Mouse (Mus musculus) limb, embryonic 11.5 days (tissue): ENCODE results near the gene Lrmp. TPM values are rescaled to one million over a fixed set of nuclear protein-coding genes. Genes with fewer than 3 reads are reported as not detected.

Source experiments
- ATAC-seq: fragments of 200-750 bp; cut with Nextera tagmentation; 2 replicates; pipeline ENCODE4 v1.8.0; 2017; ENCODE audit warnings: low read depth; ENCODE audit not compliant: insufficient number of reproducible peaks, low FRiP score, low TSS enrichment
- DNase-seq: peaks from one replicate; pipeline ENCODE4 v3.0.0-alpha.2; 2015; ENCODE audit warnings: low spot score
- H3K27ac ChIP-seq: fragments of 300-500 bp; sonication (generic); replicated peaks from 2 replicates; pipeline ENCODE4 v1.5.1; 2014; ENCODE audit warnings: low read depth, mild to moderate bottlenecking, low read length
- H3K27me3 ChIP-seq: fragments of 300-500 bp; sonication (generic); 2 replicates; pipeline ENCODE4 v1.6.1; 2014; ENCODE audit warnings: mild to moderate bottlenecking, low read length, mixed read lengths; ENCODE audit not compliant: control insufficient read depth, insufficient read depth
- H3K36me3 ChIP-seq: fragments of 300-500 bp; sonication (generic); 2 replicates; pipeline ENCODE4 v1.6.1; 2014; ENCODE audit warnings: mild to moderate bottlenecking, low read length, moderate library complexity, mixed read lengths; ENCODE audit not compliant: control insufficient read depth, insufficient read depth
- H3K4me1 ChIP-seq: fragments of 300-500 bp; sonication (generic); 2 replicates; pipeline ENCODE4 v1.6.1; 2014; ENCODE audit warnings: low read length, mixed read lengths; ENCODE audit not compliant: control insufficient read depth, insufficient read depth
- H3K4me2 ChIP-seq: fragments of 300-500 bp; sonication (generic); 2 replicates; pipeline ENCODE4 v1.6.1; 2014; ENCODE audit warnings: low read depth, mild to moderate bottlenecking, moderate library complexity; ENCODE audit not compliant: severe bottlenecking
- H3K4me3 ChIP-seq: fragments of 300-500 bp; sonication (generic); 2 replicates; pipeline ENCODE4 v1.5.1; 2014; ENCODE audit warnings: low read depth, low read length
- H3K9ac ChIP-seq: fragments of 300-500 bp; sonication (generic); 2 replicates; pipeline ENCODE4 v1.6.1; 2014; ENCODE audit warnings: mild to moderate bottlenecking, low read length
- H3K9me3 ChIP-seq: fragments of 300-500 bp; sonication (generic); 2 replicates; pipeline ENCODE4 v1.6.1; 2016; ENCODE audit warnings: low read length; ENCODE audit not compliant: control insufficient read depth
- WGBS: fragments of 180-500 bp; shearing (Covaris S2); extraction: QIAGEN DNeasy Blood & Tissue Kit; methylation state at CpG from one replicate; pipeline ENCODE4 v1.1.7; 2014; 5-methylcytosine and 5-hydroxymethylcytosine counted together
- polyA plus RNA-seq: library from polyadenylated mRNA; unstranded; fragments of >200 nt; fragmentation: Nextera tagmentation; extraction: Ambion mirVana; gene quantifications from 2 replicates; pipeline ENCODE4 v1.2.1, GENCODE M21; 2014

The Lrmp gene
- polyA plus RNA-seq: 1.7 and 3.2 TPM in 2 replicates

- H3K36me3 ChIP-seq: no peaks in the 10 kb centered on the region
- ATAC-seq: no peak
- no peak within 1 kb of the TSS for H3K4me3 ChIP-seq
- DNase-seq: no peak
- peak within 1 kb of the TSS; percentile 57 for H3K27ac ChIP-seq
- no peaks in the 10 kb centered on the region for H3K9me3 ChIP-seq
- 79% methylated on average over 6 of the region's 6 CpGs for WGBS
- no peaks in the 10 kb centered on the region for H3K27me3 ChIP-seq
- H3K4me2 ChIP-seq: no peak within 1 kb of the TSS
- peaks cover 7% of the 10 kb centered on the region for H3K4me1 ChIP-seq
- H3K9ac ChIP-seq: peak within 1 kb of the TSS; percentile 2
These were observed at the start of gene Lrmp for GRCm38 (mm10) chr6:145115476-145116097. Lrmp (plus strand) TSS chr6:145115653.

GRCm38 (mm10) chr6:145066416-145066815 lies 49.0 kb upstream of the Lrmp start:
- Histone ChIP-seq H3K4me2 (no peak overlapping the region), H3K4me3 (no peak overlapping the region), H3K9me3 (no peaks in the 10 kb centered on the region), H3K9ac (no peak overlapping the region), H3K36me3 (no peaks in the 10 kb centered on the region), H3K27ac (no peak overlapping the region), H3K4me1 (no peaks in the 10 kb centered on the region), H3K27me3 (no peaks in the 10 kb centered on the region)
- 79% methylated on average over 6 of the region's 6 CpGs for WGBS
- ATAC-seq (no peak), DNase-seq (no peak)

- Histone ChIP-seq H3K4me2 (no peak overlapping the region), H3K9me3 (no peaks in the 10 kb centered on the region), H3K27me3 (no peaks in the 10 kb centered on the region), H3K27ac (no peak overlapping the region), H3K36me3 (no peaks in the 10 kb centered on the region), H3K4me1 (no peaks in the 10 kb centered on the region), H3K9ac (no peak overlapping the region), H3K4me3 (no peak overlapping the region)
- 74% methylated on average over 8 of the region's 8 CpGs for WGBS
- ATAC-seq: no peak
- DNase-seq: no peak
These were observed 47.8 kb upstream of the Lrmp start for GRCm38 (mm10) chr6:145067679-145068078.

GRCm38 (mm10) chr6:145069397-145069796 lies 46.1 kb upstream of the Lrmp start:
- H3K27ac ChIP-seq: no peak overlapping the region
- no peak for ATAC-seq
- H3K36me3 ChIP-seq: no peaks in the 10 kb centered on the region
- H3K9me3 ChIP-seq: no peaks in the 10 kb centered on the region
- H3K9ac ChIP-seq: no peak overlapping the region
- DNase-seq: no peak
- no peaks in the 10 kb centered on the region for H3K4me1 ChIP-seq
- H3K4me2 ChIP-seq: no peak overlapping the region
- H3K4me3 ChIP-seq: no peak overlapping the region
- 95% methylated on average over 7 of the region's 7 CpGs for WGBS
- H3K27me3 ChIP-seq: no peaks in the 10 kb centered on the region

- H3K4me2 ChIP-seq: no peak overlapping the region
- H3K27me3 ChIP-seq: no peaks in the 10 kb centered on the region
- H3K4me1 ChIP-seq: no peaks in the 10 kb centered on the region
- no peak overlapping the region for H3K4me3 ChIP-seq
- DNase-seq (no peak), ATAC-seq (no peak)
- no peak overlapping the region for H3K27ac ChIP-seq
- no peaks in the 10 kb centered on the region for H3K9me3 ChIP-seq
- no peak overlapping the region for H3K9ac ChIP-seq
- WGBS: 91% methylated on average over 2 of the region's 2 CpGs
- no peaks in the 10 kb centered on the region for H3K36me3 ChIP-seq
These were observed 45.5 kb upstream of the Lrmp start for GRCm38 (mm10) chr6:145069921-145070320.

GRCm38 (mm10) chr6:145074461-145074860 lies 41.0 kb upstream of the Lrmp start:
- Histone ChIP-seq H3K4me1 (no peaks in the 10 kb centered on the region), H3K27me3 (no peaks in the 10 kb centered on the region), H3K9me3 (no peaks in the 10 kb centered on the region), H3K4me3 (no peak overlapping the region), H3K27ac (no peak overlapping the region), H3K9ac (no peak overlapping the region), H3K4me2 (no peak overlapping the region), H3K36me3 (no peaks in the 10 kb centered on the region)
- ATAC-seq (no peak), DNase-seq (no peak)

GRCm38 (mm10) chr6:145075088-145075547 lies 40.3 kb upstream of the Lrmp start:
- DNase-seq: peak; percentile 64
- Histone ChIP-seq H3K27me3 (no peaks in the 10 kb centered on the region), H3K27ac (no peak overlapping the region), H3K4me2 (peak overlapping the region; percentile 93), H3K36me3 (no peaks in the 10 kb centered on the region), H3K9ac (peak overlapping the region; percentile 79), H3K4me1 (no peaks in the 10 kb centered on the region), H3K9me3 (no peaks in the 10 kb centered on the region), H3K4me3 (peak overlapping the region; percentile 52)
- WGBS: under 1% methylated on average over 20 of the region's 20 CpGs
- no peak for ATAC-seq

- H3K27me3 ChIP-seq: no peaks in the 10 kb centered on the region
- H3K4me1 ChIP-seq: no peaks in the 10 kb centered on the region
- H3K36me3 ChIP-seq: no peaks in the 10 kb centered on the region
- peak within 1 kb of the TSS; percentile 93 for H3K4me2 ChIP-seq
- DNase-seq: peak; percentile 83
- H3K9ac ChIP-seq: peak within 1 kb of the TSS; percentile 79
- H3K27ac ChIP-seq: no peak within 1 kb of the TSS
- WGBS: under 1% methylated on average over 39 of the region's 39 CpGs
- peak within 1 kb of the TSS; percentile 52 for H3K4me3 ChIP-seq
- H3K9me3 ChIP-seq: no peaks in the 10 kb centered on the region
- 0 out of 2 replicates have a peak, but pooled peaks have one; percentile 57 for ATAC-seq
These were observed 39.8 kb upstream of the Lrmp start, which contains the start of gene Bcat1 for GRCm38 (mm10) chr6:145075548-145076224. Bcat1 (minus strand) TSS chr6:145076184.
